Mouse (Mus musculus) neural tube, embryonic 14.5 days (tissue): ENCODE measurements around the gene Pdcd6. TPM values are rescaled to one million over a fixed set of nuclear protein-coding genes. Genes with fewer than 3 reads are reported as not detected.

Experiments
- polyA plus RNA-seq: library from polyadenylated mRNA; unstranded; fragments of >200 nt; fragmentation: Nextera tagmentation; extraction: Ambion mirVana; gene quantifications from 2 replicates; pipeline ENCODE4 v1.2.1, GENCODE M21; 2014

Gene Pdcd6
- polyA plus RNA-seq, 1 experiment from 2014 or later: 122 TPM

Other genes with a start within 250 kb of the Pdcd6 start
- gene Slc9a3, start 196.1 kb downstream of the Pdcd6 start, polyA plus RNA-seq: 0.13 and 0.28 TPM in 2 replicates
- gene Exoc3, start 108.8 kb downstream of the Pdcd6 start, polyA plus RNA-seq: 113 and 121 TPM in 2 replicates
- gene Ahrr, start 25.2 kb downstream of the Pdcd6 start, polyA plus RNA-seq: 0.20 and 0.48 TPM in 2 replicates
- gene Sdha, start 32.7 kb upstream of the Pdcd6 start, polyA plus RNA-seq: 199 and 210 TPM in 2 replicates
- 47.4 and 52.5 TPM in 2 replicates for gene Ccdc127, start 32.7 kb upstream of the Pdcd6 start, polyA plus RNA-seq
- gene Lrrc14b, start 46.4 kb upstream of the Pdcd6 start, polyA plus RNA-seq: not detected in 2 replicates
- gene Zfp72, start 73.3 kb upstream of the Pdcd6 start, polyA plus RNA-seq: 7.0 and 9.4 TPM in 2 replicates
- 72.0 and 81.0 TPM in 2 replicates for gene Ftl1-ps1, start 82.1 kb upstream of the Pdcd6 start, polyA plus RNA-seq
- gene Zfp825, start 176.4 kb upstream of the Pdcd6 start, polyA plus RNA-seq: 14.8 and 16.8 TPM in 2 replicates